Mouse (Mus musculus): ENCODE results near the gene Parl. TPM values are rescaled to one million over a fixed set of nuclear protein-coding genes. Genes with fewer than 3 reads are reported as not detected.

Parl gene
- total RNA-seq (2014; rRNA removed), result 32.7 and 39.2 TPM in 2 replicates
- polyA plus RNA-seq (2015; fragmentation: Nextera tagmentation; extraction: Ambion mirVana), result 90.9 and 91.2 TPM in 2 replicates

DNA sequence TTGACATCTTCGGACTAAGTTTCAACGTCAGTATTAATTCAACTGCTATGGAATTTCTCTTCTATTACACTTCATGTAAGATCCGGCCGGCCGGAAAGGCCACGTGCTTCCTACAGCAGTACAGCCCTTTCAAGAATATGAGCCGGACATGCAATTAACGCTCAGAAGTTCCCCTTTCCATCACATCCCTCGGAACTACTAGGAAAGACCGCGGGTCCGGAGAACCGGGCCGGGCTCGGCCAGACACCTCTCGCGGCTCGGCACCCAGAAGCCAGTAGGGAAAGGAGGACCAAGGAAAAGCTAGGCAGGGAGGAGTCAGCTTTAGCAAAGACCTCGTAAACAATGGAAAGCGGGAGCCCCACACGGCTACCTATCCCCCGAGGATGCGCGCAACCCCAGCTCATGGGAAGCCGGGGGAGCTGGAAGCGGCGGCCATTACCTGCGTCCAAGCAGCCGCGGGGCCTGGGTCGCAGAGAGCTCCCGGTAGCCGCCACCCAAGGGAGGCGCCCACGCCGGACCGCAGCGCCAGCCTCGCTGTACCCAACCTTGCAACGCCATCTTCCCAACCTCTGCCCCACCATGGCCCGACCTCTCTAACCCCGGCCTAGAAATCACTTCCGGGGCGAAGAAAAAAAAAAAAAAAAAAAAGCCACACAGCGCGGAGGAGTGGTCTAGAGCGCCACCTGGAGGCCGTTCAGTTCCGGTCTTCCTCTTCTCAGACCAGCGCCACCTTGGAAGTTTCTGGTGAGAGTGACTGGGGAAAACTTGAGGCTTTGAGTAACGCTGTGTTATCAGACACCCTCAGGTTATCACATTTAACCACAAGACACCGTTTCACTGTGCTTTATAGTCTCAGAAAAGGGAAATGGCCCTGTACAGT lies at the start of gene Parl:
TSS of gene Parl (minus strand) at position 618 of the 880 bp plus-strand sequence.
- no peaks in the 10 kb centered on the region for H3K27me3 ChIP-seq (ENCODE audit: insufficient read depth, low read length)
- peak within 1 kb of the TSS; percentile 60; the same call in 1 of the 2 replicates for H3K27ac ChIP-seq (ENCODE audit: low read depth, low read length)
- peak within 1 kb of the TSS; percentile 71 for H3K4me2 ChIP-seq (ENCODE audit: low read depth)
- H3K9me3 ChIP-seq (ENCODE audit: low read length), result no peaks in the 10 kb centered on the region
- 1% methylated on average over 52 of the region's 52 CpGs for WGBS
- DNase-seq (peak; percentile 91), ATAC-seq (peak; percentile 95)
- TF ChIP-seq CTCF (IDR thresholded peaks at IDR 0.05; ENCODE audit: low read depth), result peak; percentile 96
- peaks cover 7% of the 10 kb centered on the region; the same call in 1 of the 2 replicates for H3K36me3 ChIP-seq (ENCODE audit: insufficient read depth)
- peaks cover 12% of the 10 kb centered on the region; the same call in 1 of the 2 replicates for H3K4me1 ChIP-seq (ENCODE audit: insufficient read depth)
- peak within 1 kb of the TSS; percentile 91 for H3K4me3 ChIP-seq (ENCODE audit: low read depth, low read length)
- H3K9ac ChIP-seq, result peak within 1 kb of the TSS; percentile 67

GRCm38 (mm10) chr16:20345464-20345863 lies 43.3 kb upstream of the Parl start:
- Histone ChIP-seq H3K27ac (ENCODE audit: low read depth, low read length) (no peak overlapping the region), H3K4me3 (ENCODE audit: low read depth, low read length) (no peak overlapping the region), H3K9me3 (ENCODE audit: low read length) (no peaks in the 10 kb centered on the region), H3K36me3 (ENCODE audit: insufficient read depth) (peaks cover 44% of the 10 kb centered on the region), H3K4me1 (ENCODE audit: insufficient read depth) (no peaks in the 10 kb centered on the region), H3K9ac (no peak overlapping the region), H3K27me3 (ENCODE audit: insufficient read depth, low read length) (no peaks in the 10 kb centered on the region), H3K4me2 (ENCODE audit: low read depth) (no peak overlapping the region)
- no peak for DNase-seq
- TF ChIP-seq CTCF (IDR thresholded peaks at IDR 0.05; ENCODE audit: low read depth), result no peak
- ATAC-seq, result no peak
- 91% methylated on average over 1 of the region's 1 CpGs for WGBS

- ATAC-seq (no peak), DNase-seq (no peak)
- WGBS, result 96% methylated on average over 3 of the region's 3 CpGs
- H3K9ac ChIP-seq, result no peak overlapping the region
- no peaks in the 10 kb centered on the region for H3K27me3 ChIP-seq (ENCODE audit: insufficient read depth, low read length)
- no peak overlapping the region for H3K4me3 ChIP-seq (ENCODE audit: low read depth, low read length)
- peaks cover 58% of the 10 kb centered on the region for H3K36me3 ChIP-seq (ENCODE audit: insufficient read depth)
- H3K27ac ChIP-seq (ENCODE audit: low read depth, low read length), result no peak overlapping the region
- no peak for TF ChIP-seq CTCF (IDR thresholded peaks at IDR 0.05; ENCODE audit: low read depth)
- no peaks in the 10 kb centered on the region for H3K4me1 ChIP-seq (ENCODE audit: insufficient read depth)
- H3K4me2 ChIP-seq (ENCODE audit: low read depth), result no peak overlapping the region
- no peaks in the 10 kb centered on the region for H3K9me3 ChIP-seq (ENCODE audit: low read length)
Observed at GRCm38 (mm10) chr16:20338616-20339015, 36.4 kb upstream of the Parl start.

DNA sequence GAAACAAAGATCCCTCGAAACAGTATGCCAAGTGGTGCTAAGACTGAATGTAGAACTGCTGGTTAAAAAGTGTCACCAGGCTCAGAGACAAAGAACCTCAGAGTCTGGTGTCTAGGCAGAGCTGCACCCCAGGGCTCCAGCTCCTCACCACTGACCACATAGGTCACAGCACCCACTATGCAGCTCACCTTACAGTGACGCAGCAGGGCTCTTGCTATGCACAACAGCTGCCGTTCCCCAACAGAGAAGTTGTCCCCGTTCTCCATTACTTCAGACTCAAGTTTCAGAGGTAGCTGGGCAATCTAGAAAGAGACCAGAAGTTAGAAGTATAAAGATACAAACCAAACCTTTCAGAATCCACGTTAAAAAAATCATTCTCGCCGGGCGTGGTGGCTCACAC lies 32.7 kb upstream of the Parl start:
- Histone ChIP-seq H3K9ac (no peak overlapping the region), H3K27me3 (ENCODE audit: insufficient read depth, low read length) (no peaks in the 10 kb centered on the region), H3K4me2 (ENCODE audit: low read depth) (no peak overlapping the region), H3K36me3 (ENCODE audit: insufficient read depth) (peaks cover 72% of the 10 kb centered on the region), H3K9me3 (ENCODE audit: low read length) (no peaks in the 10 kb centered on the region), H3K4me3 (ENCODE audit: low read depth, low read length) (no peak overlapping the region), H3K4me1 (ENCODE audit: insufficient read depth) (no peaks in the 10 kb centered on the region), H3K27ac (ENCODE audit: low read depth, low read length) (no peak overlapping the region)
- DNase-seq, result no peak
- no peak for ATAC-seq
- WGBS, result 90% methylated on average over 8 of the region's 8 CpGs
- TF ChIP-seq CTCF (IDR thresholded peaks at IDR 0.05; ENCODE audit: low read depth), result no peak

GRCm38 (mm10) chr16:20328306-20328705 lies 26.1 kb upstream of the Parl start:
- no peak overlapping the region for H3K4me3 ChIP-seq (ENCODE audit: low read depth, low read length)
- DNase-seq, result no peak
- no peaks in the 10 kb centered on the region for H3K27me3 ChIP-seq (ENCODE audit: insufficient read depth, low read length)
- no peak overlapping the region for H3K27ac ChIP-seq (ENCODE audit: low read depth, low read length)
- no peaks in the 10 kb centered on the region for H3K4me1 ChIP-seq (ENCODE audit: insufficient read depth)
- no peak for TF ChIP-seq CTCF (IDR thresholded peaks at IDR 0.05; ENCODE audit: low read depth)
- no peak for ATAC-seq
- WGBS, result 84% methylated on average over 5 of the region's 5 CpGs
- no peak overlapping the region for H3K9ac ChIP-seq
- no peaks in the 10 kb centered on the region for H3K9me3 ChIP-seq (ENCODE audit: low read length)
- H3K36me3 ChIP-seq (ENCODE audit: insufficient read depth), result peaks cover 34% of the 10 kb centered on the region
- H3K4me2 ChIP-seq (ENCODE audit: low read depth), result no peak overlapping the region

DNA sequence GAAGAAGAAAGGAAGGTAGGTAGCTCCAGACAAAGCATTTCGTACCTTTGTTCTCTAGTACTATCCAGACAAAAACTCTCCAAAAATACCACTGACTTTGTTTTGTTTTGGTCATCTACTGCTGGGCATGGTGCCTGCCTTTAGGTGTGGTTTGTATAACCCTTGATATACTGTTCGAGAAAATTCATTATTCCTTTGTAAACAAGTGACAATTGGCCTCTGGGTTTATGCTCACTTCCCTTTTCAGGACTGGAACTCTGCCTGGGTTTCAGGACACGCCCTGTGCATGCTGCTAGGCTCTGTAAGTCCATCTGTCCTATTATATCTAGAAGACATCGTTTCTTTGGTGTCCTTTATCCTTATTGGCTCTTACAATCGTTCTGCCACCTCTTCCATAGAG lies 23.1 kb upstream of the Parl start, which contains the start of gene Cyp2ab1:
TSS of gene Cyp2ab1 (minus strand) at position 119 of the 400 bp plus-strand sequence.
- Histone ChIP-seq H3K4me3 (ENCODE audit: low read depth, low read length) (no peak within 1 kb of the TSS), H3K9ac (no peak within 1 kb of the TSS), H3K4me2 (ENCODE audit: low read depth) (no peak within 1 kb of the TSS), H3K27ac (ENCODE audit: low read depth, low read length) (no peak within 1 kb of the TSS), H3K27me3 (ENCODE audit: insufficient read depth, low read length) (no peaks in the 10 kb centered on the region), H3K36me3 (ENCODE audit: insufficient read depth) (peaks cover 14% of the 10 kb centered on the region), H3K4me1 (ENCODE audit: insufficient read depth) (no peaks in the 10 kb centered on the region), H3K9me3 (ENCODE audit: low read length) (no peaks in the 10 kb centered on the region)
- no peak for TF ChIP-seq CTCF (IDR thresholded peaks at IDR 0.05; ENCODE audit: low read depth)
- WGBS, result 62% methylated on average over 5 of the region's 5 CpGs
- ATAC-seq (no peak), DNase-seq (no peak)

GRCm38 (mm10) chr16:20323907-20324306 lies 21.7 kb upstream of the Parl start:
- H3K27me3 ChIP-seq (ENCODE audit: insufficient read depth, low read length), result no peaks in the 10 kb centered on the region
- ATAC-seq, result no peak
- no peak overlapping the region for H3K4me2 ChIP-seq (ENCODE audit: low read depth)
- H3K9ac ChIP-seq, result no peak overlapping the region
- H3K4me3 ChIP-seq (ENCODE audit: low read depth, low read length), result no peak overlapping the region
- H3K27ac ChIP-seq (ENCODE audit: low read depth, low read length), result no peak overlapping the region
- 81% methylated on average over 5 of the region's 5 CpGs for WGBS
- H3K36me3 ChIP-seq (ENCODE audit: insufficient read depth), result peaks cover 4% of the 10 kb centered on the region; the same call in 1 of the 2 replicates
- H3K4me1 ChIP-seq (ENCODE audit: insufficient read depth), result no peaks in the 10 kb centered on the region
- no peak for TF ChIP-seq CTCF (IDR thresholded peaks at IDR 0.05; ENCODE audit: low read depth)
- DNase-seq, result no peak
- no peaks in the 10 kb centered on the region for H3K9me3 ChIP-seq (ENCODE audit: low read length)

Measured in forebrain, postnatal 0 days (tissue).